Mouse (Mus musculus) C2C12 (cell line): ENCODE data around the gene Pias1.

Experiments
- CEBPB ChIP-seq: IDR thresholded peaks from one replicate; pipeline ENCODE4 v1.6.1; 2011; ENCODE audit warnings: low read depth, mild to moderate bottlenecking, control low read depth, moderate library complexity
- CTCF ChIP-seq: IDR thresholded peaks from one replicate; pipeline ENCODE4 v1.5.1; 2011; ENCODE audit not compliant: control insufficient read depth, insufficient read depth, insufficient read length
- MAX ChIP-seq: IDR thresholded peaks from one replicate; pipeline ENCODE4 v1.6.1; 2011; ENCODE audit warnings: mild to moderate bottlenecking, control low read depth

- TF ChIP-seq CTCF, result no peak
- no peak for TF ChIP-seq CEBPB
- TF ChIP-seq MAX, result no peak
Observed at GRCm38 (mm10) chr9:62952713-62953112, 35.0 kb downstream of the Pias1 start.
